Mouse (Mus musculus) liver, embryonic 11.5 days (tissue): ENCODE results near the gene Pfn3. TPM values are rescaled to one million over a fixed set of nuclear protein-coding genes. Genes with fewer than 3 reads are reported as not detected.

Experiments used
- ATAC-seq: fragments of 200-750 bp; cut with Nextera tagmentation; replicated peaks from 2 replicates; pipeline ENCODE4 v1.8.0; 2017; ENCODE audit warnings: moderate number of reproducible peaks, mild to moderate bottlenecking, moderate TSS enrichment, moderate library complexity; ENCODE audit not compliant: low FRiP score
- DNase-seq: peaks from one replicate; pipeline ENCODE4 v3.0.0-alpha.2; 2017; ENCODE audit warnings: low spot score
- H3K27ac ChIP-seq: fragments of 300-500 bp; sonication (generic); 2 replicates; pipeline ENCODE4 v1.5.1; 2014; ENCODE audit warnings: mild to moderate bottlenecking, low read depth, low read length, control low read depth
- H3K27me3 ChIP-seq: fragments of 300-500 bp; sonication (generic); replicated peaks from 2 replicates; pipeline ENCODE4 v1.6.1; 2014; ENCODE audit warnings: low read length, mixed read lengths; ENCODE audit not compliant: control insufficient read depth, insufficient read depth
- H3K36me3 ChIP-seq: fragments of 300-500 bp; sonication (generic); 2 replicates; pipeline ENCODE4 v1.6.1; 2014; ENCODE audit warnings: mild to moderate bottlenecking, low read length, moderate library complexity, mixed read lengths; ENCODE audit not compliant: control insufficient read depth, insufficient read depth
- H3K4me1 ChIP-seq: fragments of 300-500 bp; sonication (generic); replicated peaks from 2 replicates; pipeline ENCODE4 v1.6.1; 2014; ENCODE audit warnings: low read length, mixed read lengths; ENCODE audit not compliant: control insufficient read depth, insufficient read depth
- H3K4me2 ChIP-seq: fragments of 300-500 bp; sonication (generic); 2 replicates; pipeline ENCODE4 v1.6.1; 2014; ENCODE audit warnings: mild to moderate bottlenecking, control low read depth, moderate library complexity
- H3K4me3 ChIP-seq: fragments of 300-500 bp; sonication (generic); 2 replicates; pipeline ENCODE4 v1.5.1; 2014; ENCODE audit warnings: low read depth, low read length, control low read depth
- H3K9ac ChIP-seq: fragments of 300-500 bp; sonication (generic); 2 replicates; pipeline ENCODE4 v1.6.1; 2014; ENCODE audit warnings: low read depth, low read length, control low read depth
- H3K9me3 ChIP-seq: fragments of 300-500 bp; sonication (generic); 2 replicates; pipeline ENCODE4 v1.6.1; 2016; ENCODE audit warnings: low read length, inconsistent platforms, mixed read lengths; ENCODE audit not compliant: control insufficient read depth
- WGBS: fragments of 180-500 bp; shearing (Covaris S2); extraction: QIAGEN DNeasy Blood & Tissue Kit; methylation state at CpG from one replicate; pipeline ENCODE4 v1.1.7; 2014; 5-methylcytosine and 5-hydroxymethylcytosine counted together
- polyA plus RNA-seq: library from polyadenylated mRNA; unstranded; fragments of >200 nt; fragmentation: Nextera tagmentation; extraction: Ambion mirVana; gene quantifications from 2 replicates; pipeline ENCODE4 v1.2.1, GENCODE M21; 2014

Gene Pfn3
- polyA plus RNA-seq, 1 experiment from 2014 or later: not detected

DNA sequence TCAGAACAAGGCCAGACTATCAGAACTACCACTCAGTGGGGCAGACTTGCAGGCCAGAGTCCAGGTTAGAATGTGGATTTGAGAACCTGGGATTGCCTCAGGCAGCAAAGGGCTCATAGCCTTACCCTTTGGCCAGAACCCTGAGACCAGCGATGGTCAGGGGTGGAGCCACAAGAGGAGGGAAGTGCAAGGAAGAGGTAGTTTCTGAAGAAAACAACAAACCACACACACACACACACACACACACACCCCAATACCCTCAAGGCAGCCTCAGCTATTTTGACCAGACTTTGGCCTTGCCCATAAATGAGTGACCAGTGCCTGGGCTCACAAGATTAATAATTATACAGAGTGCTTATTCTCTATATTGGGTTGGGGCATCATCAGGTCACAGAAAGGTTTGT lies 23.4 kb downstream of the Pfn3 start:
- Histone ChIP-seq H3K9me3 (no peaks in the 10 kb centered on the region), H3K4me2 (no peak overlapping the region), H3K36me3 (no peaks in the 10 kb centered on the region), H3K27ac (no peak overlapping the region), H3K4me1 (no peaks in the 10 kb centered on the region; the same call in 1 of the 2 replicates), H3K9ac (0 out of 2 replicates have a peak overlapping the region, but pooled peaks have one; percentile 34), H3K4me3 (no peak overlapping the region), H3K27me3 (peaks cover 4% of the 10 kb centered on the region; the same call in 1 of the 2 replicates)
- DNase-seq (no peak), ATAC-seq (no peak)
- 56% methylated on average over 1 of the region's 1 CpGs for WGBS

DNA sequence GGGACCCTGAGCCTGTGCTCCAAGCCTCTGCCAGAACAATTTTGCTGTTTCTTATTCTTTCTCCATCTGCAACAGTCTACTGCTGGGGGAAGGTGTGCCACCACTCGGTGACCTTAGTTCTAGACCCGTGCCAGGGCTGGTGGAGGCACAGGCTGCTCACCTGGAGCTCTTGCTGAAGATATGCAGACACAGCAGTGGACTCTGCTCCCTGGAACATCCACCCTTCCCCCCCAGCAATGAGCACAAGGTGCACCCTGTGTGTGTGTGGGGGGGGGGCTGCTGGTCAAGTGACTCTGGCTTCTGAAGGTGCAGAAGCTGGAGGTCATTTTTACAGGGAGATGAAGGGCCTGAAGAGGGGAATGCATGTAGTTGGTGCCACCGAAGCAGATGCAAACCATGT lies 24.4 kb downstream of the Pfn3 start:
- no peaks in the 10 kb centered on the region; the same call in 1 of the 2 replicates for H3K4me1 ChIP-seq
- H3K4me3 ChIP-seq: no peak overlapping the region
- WGBS: 60% methylated on average over 3 of the region's 3 CpGs
- no peak overlapping the region for H3K9ac ChIP-seq
- no peaks in the 10 kb centered on the region for H3K9me3 ChIP-seq
- H3K36me3 ChIP-seq: no peaks in the 10 kb centered on the region
- ATAC-seq (no peak), DNase-seq (no peak)
- no peak overlapping the region for H3K4me2 ChIP-seq
- H3K27me3 ChIP-seq: no peaks in the 10 kb centered on the region
- 0 out of 2 replicates have a peak overlapping the region, but pooled peaks have one; percentile 25 for H3K27ac ChIP-seq

DNA sequence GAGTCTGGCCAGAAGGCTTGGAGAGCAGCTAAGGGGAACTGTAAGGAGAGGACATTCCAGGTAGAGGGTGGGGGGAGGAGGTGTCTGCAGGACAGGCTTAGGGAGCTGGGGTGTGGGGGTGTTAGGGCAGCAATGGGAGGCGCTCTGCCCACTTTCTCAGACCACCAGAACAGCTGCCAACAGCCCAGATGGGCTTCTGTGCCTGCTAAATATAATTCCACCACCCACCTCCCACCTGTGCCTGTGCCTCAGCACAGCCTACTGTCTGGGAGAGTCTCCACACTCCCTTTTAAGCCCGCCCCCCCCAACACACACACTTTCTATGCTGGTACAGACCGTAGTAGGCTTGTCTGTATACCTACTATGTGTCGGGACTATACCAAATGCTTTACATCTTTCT lies 33.2 kb downstream of the Pfn3 start:
- Histone ChIP-seq H3K4me3 (no peak overlapping the region), H3K9ac (no peak overlapping the region), H3K9me3 (no peaks in the 10 kb centered on the region), H3K4me1 (no peaks in the 10 kb centered on the region), H3K36me3 (no peaks in the 10 kb centered on the region), H3K27me3 (peaks cover 14% of the 10 kb centered on the region), H3K4me2 (no peak overlapping the region), H3K27ac (no peak overlapping the region)
- no peak for DNase-seq
- WGBS: 83% methylated on average over 4 of the region's 4 CpGs
- no peak for ATAC-seq

DNA sequence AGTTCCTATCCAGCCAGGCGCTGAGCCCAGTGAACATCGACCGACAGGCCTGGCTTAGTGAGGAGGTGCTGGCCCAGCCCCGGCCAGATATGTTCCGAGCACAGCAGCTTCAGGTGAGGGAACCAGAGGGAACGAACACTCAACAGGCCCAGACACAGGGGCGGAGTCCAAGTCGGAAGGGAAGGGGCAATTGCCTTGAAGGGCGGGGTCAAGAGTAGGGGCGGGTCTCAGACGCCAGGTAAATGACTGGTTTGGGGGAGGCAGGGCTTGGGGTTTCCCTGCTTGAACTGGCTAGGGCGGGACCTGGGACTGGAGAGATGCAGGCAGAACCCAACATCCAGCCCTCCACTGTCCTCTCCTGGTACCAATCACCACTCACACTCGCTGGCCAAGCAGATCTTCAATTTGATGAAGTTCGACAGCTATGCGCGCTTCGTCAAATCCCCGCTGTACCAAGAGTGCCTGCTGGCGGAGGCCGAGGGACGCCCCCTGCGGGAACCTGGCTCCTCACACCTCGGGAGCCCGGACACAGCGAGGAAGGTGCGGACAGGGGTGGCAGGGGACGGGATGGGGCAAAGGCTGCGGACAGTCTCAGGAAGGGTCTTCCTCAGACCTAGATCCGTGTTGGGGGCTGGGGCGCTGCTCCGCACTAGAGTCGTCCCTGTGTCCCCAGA lies 36.0 kb downstream of the Pfn3 start:
- DNase-seq (no peak), ATAC-seq (no peak)
- 46% methylated on average over 32 of the region's 32 CpGs for WGBS
- H3K36me3 ChIP-seq: no peaks in the 10 kb centered on the region
- no peaks in the 10 kb centered on the region for H3K9me3 ChIP-seq
- H3K27me3 ChIP-seq: peaks cover 14% of the 10 kb centered on the region
- no peak overlapping the region for H3K4me3 ChIP-seq
- no peak overlapping the region for H3K9ac ChIP-seq
- H3K4me1 ChIP-seq: no peaks in the 10 kb centered on the region
- H3K4me2 ChIP-seq: 0 out of 2 replicates have a peak overlapping the region, but pooled peaks have one; percentile 3
- no peak overlapping the region for H3K27ac ChIP-seq

DNA sequence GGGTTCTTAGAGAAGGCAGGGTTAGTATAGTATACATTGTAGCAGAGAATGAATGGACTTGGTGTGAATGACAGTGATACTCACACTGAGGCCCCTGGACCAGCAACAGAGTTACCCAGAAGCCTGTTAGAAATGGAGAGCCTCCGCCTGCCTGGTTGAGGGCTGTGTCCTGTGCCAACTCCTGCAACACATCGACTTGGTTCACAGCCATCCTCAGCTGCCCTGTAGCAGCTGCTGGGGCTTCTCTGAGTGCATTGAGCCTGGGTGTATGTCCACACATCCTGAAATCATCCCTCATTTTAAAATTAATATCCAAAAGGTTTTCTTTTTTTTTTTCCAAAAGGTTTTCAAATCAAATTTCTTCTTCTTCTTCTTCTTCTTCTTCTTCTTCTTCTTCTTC lies 39.2 kb downstream of the Pfn3 start:
- WGBS: 61% methylated on average over 2 of the region's 2 CpGs
- DNase-seq (no peak), ATAC-seq (no peak)
- H3K36me3 ChIP-seq: no peaks in the 10 kb centered on the region
- H3K9ac ChIP-seq: no peak overlapping the region
- H3K9me3 ChIP-seq: no peaks in the 10 kb centered on the region
- no peak overlapping the region for H3K27ac ChIP-seq
- no peaks in the 10 kb centered on the region for H3K4me1 ChIP-seq
- H3K27me3 ChIP-seq: peaks cover 10% of the 10 kb centered on the region
- no peak overlapping the region for H3K4me2 ChIP-seq
- no peak overlapping the region for H3K4me3 ChIP-seq

DNA sequence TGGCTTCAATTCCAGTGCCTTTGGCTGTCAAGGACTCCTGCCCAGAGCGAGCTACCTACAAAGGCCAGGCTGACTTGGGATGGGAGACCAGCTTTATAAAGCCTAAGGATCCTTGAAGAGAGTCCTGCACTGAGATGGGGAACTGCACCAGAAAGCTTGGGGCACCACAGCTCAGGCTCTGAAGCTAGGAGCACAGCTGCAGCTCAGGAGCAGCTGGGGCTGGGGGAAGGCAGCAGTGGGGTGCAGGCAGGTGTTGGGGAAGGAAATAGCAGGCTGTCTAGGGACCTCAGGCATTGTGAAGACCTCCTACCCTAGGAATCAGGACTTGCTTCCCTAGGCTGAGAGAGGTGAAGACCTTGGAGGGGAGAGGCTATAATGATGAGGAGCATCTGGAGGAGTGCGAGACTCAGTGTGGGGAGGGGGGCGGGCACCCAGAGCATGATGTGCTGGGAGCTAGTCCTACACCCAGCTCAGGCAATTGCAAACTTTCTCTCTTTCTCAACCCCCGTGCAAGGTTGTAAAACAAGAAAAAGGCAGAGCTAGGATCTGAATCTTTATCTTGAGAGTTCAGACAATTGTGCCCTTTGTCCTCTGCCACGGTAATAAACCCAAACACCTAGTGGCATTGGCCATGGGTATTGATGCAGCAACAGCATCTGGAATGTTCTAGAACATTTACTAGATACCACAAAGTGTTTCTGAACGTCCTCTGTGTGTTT lies 40.7 kb downstream of the Pfn3 start:
- H3K27me3 ChIP-seq: peaks cover 8% of the 10 kb centered on the region; the same call in 1 of the 2 replicates

DNA sequence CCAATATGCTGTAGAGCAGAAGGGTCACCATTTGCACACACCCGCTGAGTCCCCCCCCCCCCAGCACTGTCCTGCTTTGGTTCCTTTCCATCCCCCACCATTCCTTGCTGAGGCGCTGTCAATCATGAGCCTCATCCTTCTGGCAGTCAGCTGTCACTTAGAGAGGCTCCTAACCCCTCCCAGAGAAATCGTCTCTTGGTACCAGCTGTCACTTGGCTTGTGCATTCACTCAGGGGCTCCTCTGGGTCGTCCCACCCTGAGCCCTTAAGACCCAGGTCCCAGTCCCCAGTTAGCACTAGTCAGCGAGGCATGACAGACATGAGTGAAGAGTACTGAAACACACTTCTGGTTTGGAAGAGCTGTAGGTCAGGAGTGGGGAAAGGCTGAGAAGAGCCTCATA lies 43.3 kb downstream of the Pfn3 start:
- Histone ChIP-seq H3K27ac (no peak overlapping the region), H3K9me3 (no peaks in the 10 kb centered on the region), H3K4me3 (no peak overlapping the region), H3K27me3 (no peaks in the 10 kb centered on the region; the same call in 1 of the 2 replicates), H3K36me3 (no peaks in the 10 kb centered on the region), H3K9ac (no peak overlapping the region), H3K4me2 (no peak overlapping the region), H3K4me1 (peaks cover 12% of the 10 kb centered on the region)
- no peak for ATAC-seq
- DNase-seq: no peak
- WGBS: 52% methylated on average over 5 of the region's 5 CpGs

More for the DNA sequence above, 40.7 kb downstream of the Pfn3 start:
- Histone ChIP-seq H3K4me3 (no peak overlapping the region), H3K36me3 (no peaks in the 10 kb centered on the region), H3K4me2 (no peak overlapping the region), H3K4me1 (peaks cover 7% of the 10 kb centered on the region), H3K27ac (no peak overlapping the region), H3K9me3 (no peaks in the 10 kb centered on the region), H3K9ac (no peak overlapping the region)
- DNase-seq: no peak
- no peak for ATAC-seq
- 60% methylated on average over 6 of the region's 6 CpGs for WGBS

DNA sequence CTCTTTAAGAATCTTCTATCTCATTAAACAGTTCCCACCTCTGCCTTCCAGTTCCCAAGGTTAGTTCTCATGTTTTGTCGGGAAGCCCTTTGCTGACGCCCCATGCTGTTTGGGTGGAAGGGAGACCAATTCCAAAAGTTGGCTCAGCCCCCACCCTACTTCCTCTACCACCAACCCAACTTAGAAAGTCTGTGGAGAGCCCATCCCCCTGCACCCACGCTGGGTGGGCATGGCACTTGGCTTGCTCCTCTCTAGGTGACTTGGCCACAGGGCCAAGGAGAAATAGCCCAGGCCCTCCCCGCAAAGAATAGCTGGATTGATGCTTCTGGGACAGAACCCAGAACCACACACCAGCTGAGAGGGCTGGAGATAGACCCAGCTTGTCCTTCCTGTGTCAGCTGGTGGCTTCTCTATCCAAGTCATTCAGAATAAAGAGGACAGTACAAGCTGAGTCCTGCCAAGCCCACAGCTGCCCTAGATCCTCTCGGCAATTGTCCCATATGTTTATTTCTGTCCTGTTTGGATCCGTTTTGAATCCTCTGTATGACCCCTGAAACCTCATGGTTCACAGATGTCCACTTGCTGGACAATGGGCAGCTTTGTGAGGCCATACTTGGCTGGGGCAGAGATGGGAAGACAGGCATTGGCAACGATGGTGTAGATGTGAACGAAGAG lies 43.9 kb downstream of the Pfn3 start:
- H3K27ac ChIP-seq: no peak overlapping the region
- peaks cover 12% of the 10 kb centered on the region for H3K4me1 ChIP-seq
- H3K36me3 ChIP-seq: no peaks in the 10 kb centered on the region
- no peak for ATAC-seq
- H3K9ac ChIP-seq: no peak overlapping the region
- peak overlapping the region; percentile 16; the same call in 1 of the 2 replicates for H3K4me2 ChIP-seq
- H3K4me3 ChIP-seq: no peak overlapping the region
- no peaks in the 10 kb centered on the region for H3K9me3 ChIP-seq
- H3K27me3 ChIP-seq: no peaks in the 10 kb centered on the region; the same call in 1 of the 2 replicates
- 65% methylated on average over 8 of the region's 8 CpGs for WGBS
- no peak for DNase-seq
